Mouse (Mus musculus) monocyte, adult 2 months (primary cell): ENCODE measurements around the gene Aqp5.

Experiments used
- DNase-seq, 2 experiments: peaks; one replicate each; pipeline ENCODE4 v3.0.0; 2022; ENCODE audit warnings: low spot score in 2 of 2, low read depth in 1 of 2

The Aqp5 gene

GRCm38 (mm10) chr15:99590429-99591084 is at the start of gene Aqp5:
Aqp5 (plus strand) TSS chr15:99590782.
- no peak for DNase-seq

DNA sequence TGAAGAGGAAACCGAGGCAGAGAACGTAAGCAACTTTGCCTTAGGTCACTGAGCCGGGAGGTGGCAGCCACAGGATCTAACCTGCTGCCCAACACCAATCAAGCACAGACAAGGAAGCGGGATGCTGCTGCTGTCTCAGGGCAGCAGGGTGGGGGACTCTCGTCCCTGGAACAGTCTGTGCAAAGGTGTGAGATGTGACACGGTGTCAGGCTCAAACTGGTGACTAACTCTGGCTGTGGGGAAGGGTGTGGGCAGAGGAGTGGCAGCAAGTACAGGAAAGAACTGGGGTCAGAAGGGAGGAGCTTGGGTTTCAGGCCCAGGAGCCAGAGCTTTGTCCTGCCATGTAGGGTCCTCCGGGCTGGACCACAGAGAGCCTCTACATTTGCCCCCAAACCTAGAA is 46.5 kb upstream of the Aqp5 start:
- no peak for DNase-seq

DNA sequence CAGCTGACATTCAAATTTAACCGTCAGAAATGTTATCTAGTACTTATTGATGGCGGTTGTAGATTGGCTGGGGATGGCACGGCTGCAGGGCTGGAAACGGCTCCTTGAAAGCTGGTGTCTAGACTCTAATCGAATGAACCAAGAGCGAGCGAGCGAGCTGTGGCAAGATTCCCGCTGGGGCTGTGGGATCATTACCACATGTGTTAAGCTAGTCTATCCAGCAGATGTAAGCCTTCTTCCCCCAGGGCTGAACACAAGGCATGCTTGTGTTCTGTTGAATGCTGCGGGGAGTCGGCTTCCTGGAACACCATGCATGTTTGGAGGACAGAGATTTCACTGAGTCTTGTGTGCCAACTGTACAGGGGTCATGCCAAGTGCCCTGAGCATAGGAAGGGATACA is 44.0 kb upstream of the Aqp5 start:
- no peak for DNase-seq

DNA sequence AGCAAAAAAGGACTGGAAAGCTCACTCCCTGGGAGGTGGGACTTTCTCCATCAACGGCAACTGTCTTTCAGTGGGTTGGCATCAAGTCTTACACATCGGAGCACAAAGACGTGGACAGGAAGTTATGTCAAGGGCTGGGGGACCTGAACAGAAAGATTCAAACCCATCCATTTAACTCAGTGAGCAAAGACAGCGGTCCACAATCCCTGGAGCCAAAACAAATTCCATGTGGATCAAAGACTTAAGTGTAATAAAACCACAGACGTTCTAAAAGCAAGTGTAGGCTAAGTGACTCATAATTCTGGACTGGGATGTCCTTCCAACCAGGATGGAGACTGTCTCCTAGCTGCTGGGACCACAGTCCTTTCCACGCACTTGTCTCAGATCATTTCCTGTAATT is 42.9 kb upstream of the Aqp5 start:
- no peak for DNase-seq

DNA sequence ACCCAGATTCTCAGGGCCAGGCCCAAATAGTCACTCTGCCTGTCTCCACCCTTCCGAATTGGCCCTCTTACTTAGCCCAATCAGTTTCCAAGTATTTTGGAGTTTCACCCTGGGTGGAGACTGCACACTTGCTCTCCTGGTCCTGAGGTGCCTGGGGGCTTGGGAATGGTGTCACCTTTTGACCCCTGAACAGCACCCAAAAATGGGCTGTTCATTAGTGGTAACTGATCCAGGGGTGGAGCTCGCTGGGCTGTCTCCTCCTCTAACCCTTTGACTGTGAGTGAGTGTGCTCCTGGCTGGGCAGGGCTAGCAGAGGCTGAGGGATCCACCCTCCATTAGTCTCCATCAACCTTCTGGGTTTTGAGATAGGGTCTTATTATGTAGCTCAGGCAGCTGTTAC is 40.7 kb upstream of the Aqp5 start:
- DNase-seq = no peak

GRCm38 (mm10) chr15:99553767-99554166 is 36.8 kb upstream of the Aqp5 start:
- no peak for DNase-seq

GRCm38 (mm10) chr15:99558947-99559346 is 31.6 kb upstream of the Aqp5 start:
- DNase-seq = no peak

DNA sequence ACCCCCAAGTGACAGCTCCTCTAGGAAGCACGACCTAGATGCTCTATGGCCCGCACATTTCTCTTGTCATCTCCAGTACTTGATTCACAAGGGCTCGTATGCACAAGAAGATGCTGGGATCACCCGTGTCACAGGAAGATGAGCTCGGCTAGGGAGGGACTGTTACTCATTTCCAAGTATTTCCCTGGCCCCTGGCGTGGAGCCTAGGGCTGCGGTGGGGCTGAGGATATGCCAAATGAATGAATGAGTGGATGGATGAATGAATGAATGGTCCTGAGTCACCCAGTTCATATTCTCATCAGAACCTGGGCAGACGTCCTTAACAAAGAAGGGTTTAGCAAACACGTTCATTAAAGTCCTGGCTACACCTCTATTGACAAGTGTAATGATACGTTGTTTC is 30.3 kb upstream of the Aqp5 start:
- no peak for DNase-seq

- no peak for DNase-seq
Measured at GRCm38 (mm10) chr15:99567371-99567770, 23.2 kb upstream of the Aqp5 start.

GRCm38 (mm10) chr15:99568682-99569081 is 21.9 kb upstream of the Aqp5 start:
- no peak for DNase-seq

DNA sequence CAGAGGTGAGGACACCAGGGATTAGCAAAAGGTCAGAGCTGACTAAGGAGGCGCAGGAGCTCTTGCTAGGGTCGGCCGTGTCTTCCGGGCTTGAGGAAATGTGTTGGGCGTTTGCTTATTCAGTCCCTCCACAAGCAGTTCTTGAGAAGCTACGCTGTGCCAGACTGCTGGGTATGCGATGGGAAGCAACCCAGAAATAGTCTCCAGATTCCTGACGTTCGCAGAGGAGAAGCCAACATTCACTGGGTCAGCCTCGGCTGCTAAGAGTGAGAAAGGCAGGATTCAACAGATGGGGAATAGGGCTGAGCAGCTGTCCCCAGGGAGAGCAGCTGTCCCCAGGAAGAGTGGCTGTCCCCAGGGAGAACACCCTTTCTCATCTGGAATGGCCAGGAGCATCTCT is 21.5 kb upstream of the Aqp5 start:
- DNase-seq = no peak

- no peak for DNase-seq
Measured at GRCm38 (mm10) chr15:99578802-99579485, 11.6 kb upstream of the Aqp5 start, which contains the start of gene Aqp2. Aqp2 (plus strand) TSS chr15:99579055.

GRCm38 (mm10) chr15:99583463-99584344 is 6.9 kb upstream of the Aqp5 start:
- DNase-seq = no peak

- DNase-seq = no peak
Measured at GRCm38 (mm10) chr15:99584407-99585202, 6.0 kb upstream of the Aqp5 start.

DNA sequence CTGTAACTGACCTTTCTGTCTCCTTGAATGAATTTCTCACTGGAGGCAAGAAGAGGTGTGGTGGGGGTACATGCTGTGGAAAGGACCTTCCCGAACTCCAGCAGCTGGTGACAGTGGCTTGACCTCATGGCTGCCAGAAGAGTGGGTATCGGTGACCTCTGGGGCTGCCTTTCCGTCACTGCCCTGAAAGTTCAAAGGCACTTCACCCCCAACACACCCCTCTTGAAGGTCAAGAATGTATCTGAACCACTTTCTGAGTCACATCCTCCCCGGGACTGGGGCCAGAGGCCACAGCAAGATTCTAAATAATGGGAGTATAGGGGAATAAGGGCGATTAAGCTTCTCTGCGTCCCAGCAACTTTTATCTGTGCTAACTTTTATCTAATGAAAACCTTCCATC is 4.8 kb upstream of the Aqp5 start:
- DNase-seq = no peak

DNA sequence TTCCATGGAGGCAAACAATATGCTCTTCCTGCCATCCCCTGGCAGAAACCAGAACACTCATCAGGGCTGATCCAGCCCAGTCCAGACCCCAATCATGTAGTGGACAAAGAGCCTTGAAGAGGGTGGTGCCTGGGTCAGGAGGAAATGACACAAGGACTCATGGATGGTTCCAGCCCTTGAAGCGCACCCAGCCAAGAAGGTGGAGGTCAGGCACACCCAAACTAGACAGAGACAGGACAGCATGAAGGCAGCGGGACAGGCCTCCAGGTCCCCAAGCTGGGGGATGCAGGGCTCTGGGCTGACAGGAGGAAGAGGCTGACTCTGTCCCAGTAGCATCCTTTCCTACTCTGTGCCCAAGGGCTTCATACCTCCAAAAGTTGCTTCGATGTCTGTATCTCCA is 4.1 kb upstream of the Aqp5 start:
- no peak for DNase-seq

DNA sequence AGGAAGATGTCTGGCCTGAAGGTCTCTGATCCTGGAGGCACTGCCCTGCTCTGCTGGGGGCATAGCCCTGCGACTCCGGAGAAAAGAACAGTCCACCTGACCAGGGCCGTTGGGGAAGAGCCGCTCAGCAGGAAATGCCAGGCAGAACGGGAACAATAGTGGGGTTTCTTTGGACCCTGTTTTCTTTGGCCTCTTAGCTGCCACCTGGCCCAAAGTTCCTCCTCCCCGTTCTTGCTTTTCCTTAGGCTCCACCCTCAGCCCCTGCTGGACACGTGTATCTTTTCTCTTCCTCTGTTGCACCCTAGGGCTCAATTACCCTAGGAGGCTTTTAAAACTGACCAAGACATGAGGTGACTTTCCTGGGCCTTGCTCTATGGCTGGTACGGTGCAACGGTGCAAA is 1.3 kb upstream of the Aqp5 start:
- DNase-seq = no peak

DNA sequence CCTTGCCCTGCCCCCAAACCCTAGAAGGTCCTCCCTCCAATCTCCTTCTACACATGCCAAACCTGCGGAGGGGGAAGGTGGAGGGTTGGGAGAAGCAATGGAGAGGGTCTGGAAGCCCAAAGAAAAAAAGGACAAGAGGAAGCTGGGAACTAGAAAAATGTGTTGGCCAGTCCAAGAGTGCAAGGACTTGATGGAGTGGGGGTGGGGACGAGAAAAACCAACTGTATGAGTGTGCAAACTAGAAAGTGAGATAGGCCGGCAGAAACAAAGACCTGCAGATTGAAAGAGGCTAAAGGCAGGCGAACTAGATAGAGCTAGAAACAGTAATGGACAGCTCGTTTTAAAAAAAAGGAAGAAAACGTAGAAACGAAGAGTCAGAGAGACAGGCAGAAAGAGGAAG is 878 bp upstream of the Aqp5 start:
- DNase-seq = no peak

- no peak for DNase-seq
Measured at GRCm38 (mm10) chr15:99592177-99592576, 1.6 kb downstream of the Aqp5 start.

DNA sequence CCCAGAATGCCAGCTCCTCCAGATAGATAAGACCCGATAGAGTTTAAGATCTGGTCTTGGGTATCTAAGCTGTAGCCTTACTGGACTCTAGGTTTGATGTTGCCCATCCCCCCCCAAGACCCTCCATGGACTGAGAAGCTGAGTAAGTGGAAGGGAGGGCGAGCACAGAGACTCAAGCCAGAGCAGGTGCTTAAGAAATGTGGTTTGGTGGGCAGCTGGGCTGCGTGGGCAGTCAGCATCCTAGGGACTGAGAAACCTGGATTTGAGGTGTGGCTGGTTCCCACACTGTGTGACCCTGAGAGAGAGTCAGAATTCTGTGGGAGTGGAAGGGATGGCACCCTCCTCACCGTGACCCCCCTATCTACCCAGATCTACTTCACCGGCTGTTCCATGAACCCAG is 2.3 kb downstream of the Aqp5 start:
- no peak for DNase-seq

DNA sequence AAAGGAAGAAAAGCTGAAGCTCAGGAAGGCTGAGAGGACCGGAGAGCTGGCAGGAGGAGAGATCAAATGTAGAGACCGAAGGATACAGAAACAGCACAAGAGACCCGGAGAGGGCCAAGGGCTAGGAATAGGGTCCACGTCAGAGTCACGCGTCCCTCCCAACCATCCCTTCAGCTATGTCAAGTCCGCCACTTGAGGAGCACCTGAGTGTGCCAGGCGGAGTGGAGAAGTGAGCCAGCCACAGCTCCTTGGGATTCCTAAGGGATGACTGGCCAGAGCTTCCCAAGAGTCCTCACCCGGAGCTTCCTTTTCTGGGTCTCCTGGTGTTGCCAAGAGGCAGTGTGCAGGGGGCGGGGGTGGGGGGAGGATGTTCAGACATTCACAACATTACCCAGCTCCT is 4.4 kb downstream of the Aqp5 start:
- DNase-seq = no peak
